ENCODE assay signal across 18 mouse cellular contexts in genomic region chr9:80037997-80038383, GRCm38 (mm10). TPM values are rescaled to one million over a fixed set of nuclear protein-coding genes. Genes with fewer than 3 reads are reported as not detected.
"Had no signal": no experiment of that assay in that cellular context is flagged by ENCODE, and none has a peak within 500 bp of the region (broad histone marks: within the 10 kb centered on the region; RNA-seq: fewer than 3 reads in every experiment).

No protein-coding gene starts in this region.

- DNase-seq: liver, embryonic 13.5 days; liver, postnatal 0 days; lung, adult 2 months; right cerebral cortex, postnatal 14 days; thymus, adult 2 months; thymus, postnatal 25 days; thymus, postnatal 4 days had no signal

- H3K9ac ChIP-seq: liver, embryonic 13.5 days; liver, embryonic 15.5 days; liver, postnatal 0 days; midbrain, embryonic 13.5 days; midbrain, embryonic 15.5 days; neural tube, embryonic 12.5 days; stomach, embryonic 15.5 days had no signal

- H3K36me3 ChIP-seq: liver, embryonic 13.5 days; liver, embryonic 15.5 days; midbrain, embryonic 13.5 days; midbrain, embryonic 15.5 days; neural tube, embryonic 12.5 days; stomach, embryonic 15.5 days had no signal

- H3K9me3 ChIP-seq: liver, embryonic 13.5 days; liver, embryonic 15.5 days; midbrain, embryonic 13.5 days; midbrain, embryonic 15.5 days; neural tube, embryonic 12.5 days; stomach, embryonic 15.5 days had no signal

- H3K27ac ChIP-seq: liver, embryonic 13.5 days; liver, embryonic 15.5 days; macrophage; midbrain, embryonic 13.5 days; midbrain, embryonic 15.5 days; neural tube, embryonic 12.5 days; stomach, embryonic 15.5 days; stomach, postnatal 0 days had no signal

- H3K4me2 ChIP-seq: liver, embryonic 11.5 days; liver, embryonic 13.5 days; liver, embryonic 15.5 days; midbrain, embryonic 11.5 days; midbrain, embryonic 13.5 days; midbrain, embryonic 15.5 days; neural tube, embryonic 12.5 days; stomach, embryonic 15.5 days had no signal

- ATAC-seq: liver, postnatal 0 days; midbrain, embryonic 13.5 days; midbrain, embryonic 15.5 days had no signal

- H3K4me3 ChIP-seq: liver, embryonic 13.5 days; liver, embryonic 15.5 days; megakaryocyte, embryonic 14.5 days; midbrain, embryonic 13.5 days; midbrain, embryonic 15.5 days; neural tube, embryonic 12.5 days; stomach, embryonic 15.5 days had no signal

- H3K4me1 ChIP-seq: liver, embryonic 13.5 days; liver, embryonic 15.5 days; midbrain, embryonic 13.5 days; midbrain, embryonic 15.5 days; neural tube, embryonic 12.5 days had no signal

- H3K27me3 ChIP-seq: liver, embryonic 13.5 days; liver, embryonic 15.5 days; megakaryocyte, embryonic 14.5 days; midbrain, embryonic 13.5 days; midbrain, embryonic 15.5 days; neural tube, embryonic 12.5 days; stomach, embryonic 15.5 days had no signal

RNA-seq across cellular contexts. Expression of gene Filip1, which starts 25.3 kb away (rescaled TPM):
- total RNA-seq: monocyte, adult 5-6 weeks had no signal
- polyA plus RNA-seq: macrophage had no signal
